Mouse (Mus musculus): ENCODE results near the gene Hist1h2bl. TPM values are rescaled to one million over a fixed set of nuclear protein-coding genes. Genes with fewer than 3 reads are reported as not detected.
A peak's percentile ranks its signal among the peaks of the same experiment; 100 is the strongest.
"Not testable (repeated sequence)": the region's sequence is repeated elsewhere in the genome, so short reads cannot be mapped to it uniquely, and the experiment has no call there.

Hist1h2bl gene
- total RNA-seq (2021) (10 to 100 TPM; 10.5 to 12.9 TPM), polyA plus RNA-seq (2012; rRNA removed) (not detected in 2 replicates)
- long read RNA-seq: 0 reads

DNA sequence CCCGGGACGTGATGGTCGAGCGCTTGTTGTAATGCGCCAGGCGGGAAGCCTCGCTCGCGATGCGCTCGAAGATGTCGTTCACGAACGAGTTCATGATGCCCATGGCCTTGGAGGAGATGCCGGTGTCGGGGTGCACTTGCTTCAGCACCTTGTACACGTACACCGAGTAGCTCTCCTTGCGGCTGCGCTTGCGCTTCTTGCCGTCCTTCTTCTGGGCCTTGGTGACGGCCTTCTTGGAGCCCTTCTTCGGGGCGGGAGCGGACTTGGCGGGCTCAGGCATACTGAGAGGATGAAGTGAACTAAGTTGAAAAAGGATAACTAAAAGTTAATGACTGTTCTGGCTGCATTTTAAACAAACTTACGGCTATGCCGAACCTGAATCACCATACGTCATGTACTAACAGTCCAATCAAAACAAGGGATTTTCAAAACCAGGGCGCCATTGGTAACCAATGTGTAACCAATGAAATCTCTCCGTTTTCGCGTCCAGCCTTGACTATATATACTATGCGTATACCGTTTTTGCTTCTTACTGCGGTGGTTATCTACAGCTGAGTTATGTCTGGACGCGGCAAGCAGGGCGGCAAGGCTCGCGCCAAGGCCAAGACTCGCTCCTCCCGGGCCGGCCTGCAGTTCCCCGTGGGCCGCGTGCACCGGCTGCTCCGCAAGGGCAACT lies at the start of gene Hist1h2bl, which contains the start of gene Hist1h2ai:
Gene Hist1h2bl (minus strand): TSS at position 280 of the 676 bp plus-strand sequence.
Gene Hist1h2ai (plus strand): TSS at position 559 of the 676 bp plus-strand sequence.
- H3K79me2 ChIP-seq (replicated peaks; ENCODE audit: control insufficient read depth, insufficient read depth, low read length); H3K4me1 ChIP-seq (ENCODE audit: control insufficient read depth, insufficient read depth, low read length); H3K27me3 ChIP-seq (ENCODE audit: control insufficient read depth, insufficient read depth, low read length); H3K36me3 ChIP-seq (ENCODE audit: control insufficient read depth, insufficient read depth, low read length): not testable (repeated sequence)
- H3K4me3 ChIP-seq: peak within 1 kb of the TSS; percentile 54
- intact Hi-C loops (cut with DNase I): loop anchor here (1.0 to 10.0 kb wide), 7 partner anchors 18 to 1979 kb away; partner anchors contain the start of genes Hist1h1t, Hist1h4c, Hist1h4d and Hist1h4i
- TF ChIP-seq POLR2A (IDR thresholded peaks at IDR 0.05; ENCODE audit: insufficient read depth, low read depth, low read length): peak; percentile 88
- WGBS: under 1% methylated on average over 36 of the region's 50 CpGs
- H3K9ac ChIP-seq (ENCODE audit: low read depth, low read length): peak within 1 kb of the TSS; percentile 69
- H3K27ac ChIP-seq: peak within 1 kb of the TSS; percentile 65
- peak; percentile 71 to 81 for DNase-seq

DNA sequence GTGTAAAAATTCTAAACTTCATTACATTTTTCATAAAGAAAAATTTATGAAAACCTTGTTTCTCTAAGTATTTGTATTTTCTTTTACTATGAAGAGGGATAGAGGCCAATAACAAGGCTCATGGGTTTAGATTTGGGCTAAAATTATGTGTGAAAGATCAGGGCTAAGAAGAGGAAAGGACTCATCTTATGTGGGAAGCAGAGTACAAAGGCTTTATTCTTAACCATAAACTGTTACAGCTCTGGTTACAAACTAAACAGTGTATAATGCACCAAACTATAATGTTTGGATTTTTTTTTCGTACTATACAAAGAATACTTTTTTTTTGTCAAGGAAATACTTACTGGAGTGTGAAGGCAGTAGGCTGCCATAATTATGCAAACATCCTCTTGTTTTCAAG lies 39.8 kb upstream of the Hist1h2bl start:
- intact Hi-C loops (cut with DNase I): loop anchor here (10.0 kb wide), 3 partner anchors 289 to 1979 kb away; partner anchors contain the start of genes Hist1h1c, Hist1h2ac, Hist1h2ag and Hist1h2bc
- Histone ChIP-seq H3K4me3 (no peak overlapping the region), H3K4me1 (ENCODE audit: control insufficient read depth, insufficient read depth, low read length) (no peaks in the 10 kb centered on the region; the same call in 1 of the 2 replicates), H3K27ac (no peak overlapping the region), H3K27me3 (ENCODE audit: control insufficient read depth, insufficient read depth, low read length) (no peaks in the 10 kb centered on the region), H3K36me3 (ENCODE audit: control insufficient read depth, insufficient read depth, low read length) (no peaks in the 10 kb centered on the region), H3K79me2 (replicated peaks; ENCODE audit: control insufficient read depth, insufficient read depth, low read length) (no peaks in the 10 kb centered on the region), H3K9ac (ENCODE audit: low read depth, low read length) (no peak overlapping the region)
- 79% methylated on average over 1 of the region's 1 CpGs for WGBS
- DNase-seq: no peak
- TF ChIP-seq CTCF (IDR thresholded peaks at IDR 0.05) (no peak), EP300 (IDR thresholded peaks at IDR 0.05; ENCODE audit: insufficient read depth, low read depth, low read length) (no peak), POLR2A (IDR thresholded peaks at IDR 0.05; ENCODE audit: insufficient read depth, low read depth, low read length) (no peak)

DNA sequence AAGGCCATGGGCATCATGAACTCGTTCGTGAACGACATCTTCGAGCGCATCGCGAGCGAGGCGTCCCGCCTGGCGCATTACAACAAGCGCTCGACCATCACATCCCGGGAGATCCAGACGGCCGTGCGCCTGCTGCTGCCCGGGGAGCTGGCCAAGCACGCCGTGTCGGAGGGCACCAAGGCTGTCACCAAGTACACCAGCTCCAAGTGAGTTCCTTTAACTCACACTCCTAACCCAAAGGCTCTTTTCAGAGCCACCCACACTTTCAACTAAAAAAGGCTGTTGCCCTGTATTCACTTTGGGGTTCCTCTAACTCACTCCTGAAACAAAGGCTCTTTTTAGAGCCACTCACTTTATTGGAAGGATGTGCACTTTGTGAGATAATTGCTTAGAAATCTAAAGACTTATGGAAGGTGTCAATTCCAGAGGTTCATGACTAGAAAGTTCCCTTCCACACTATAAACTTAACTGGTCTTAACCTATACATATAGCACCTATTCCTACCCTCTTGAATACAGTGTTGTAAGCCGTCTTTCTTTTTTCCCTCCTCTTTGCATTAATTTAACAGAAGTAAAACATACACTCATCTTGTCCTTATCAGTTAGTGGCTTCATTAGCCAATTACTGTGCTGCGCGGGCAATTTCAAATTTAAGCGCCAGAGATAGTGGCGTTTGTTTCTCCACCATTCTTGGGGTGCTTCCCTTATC lies 38.5 kb upstream of the Hist1h2bl start:
- peak overlapping the region; percentile 40 for H3K4me3 ChIP-seq
- peak overlapping the region; percentile 38; the same call in 1 of the 2 replicates for H3K9ac ChIP-seq (ENCODE audit: low read depth, low read length)
- intact Hi-C loops (cut with DNase I): loop anchor here (10.0 kb wide), 3 partner anchors 290 to 1980 kb away; partner anchors contain the start of genes Hist1h1c, Hist1h2ac, Hist1h2ag and Hist1h2bc
- WGBS: 4% methylated on average over 15 of the region's 26 CpGs
- H3K36me3 ChIP-seq (ENCODE audit: control insufficient read depth, insufficient read depth, low read length); H3K4me1 ChIP-seq (ENCODE audit: control insufficient read depth, insufficient read depth, low read length); DNase-seq; H3K79me2 ChIP-seq (replicated peaks; ENCODE audit: control insufficient read depth, insufficient read depth, low read length); H3K27me3 ChIP-seq (ENCODE audit: control insufficient read depth, insufficient read depth, low read length); H3K27ac ChIP-seq: not testable (repeated sequence)

DNA sequence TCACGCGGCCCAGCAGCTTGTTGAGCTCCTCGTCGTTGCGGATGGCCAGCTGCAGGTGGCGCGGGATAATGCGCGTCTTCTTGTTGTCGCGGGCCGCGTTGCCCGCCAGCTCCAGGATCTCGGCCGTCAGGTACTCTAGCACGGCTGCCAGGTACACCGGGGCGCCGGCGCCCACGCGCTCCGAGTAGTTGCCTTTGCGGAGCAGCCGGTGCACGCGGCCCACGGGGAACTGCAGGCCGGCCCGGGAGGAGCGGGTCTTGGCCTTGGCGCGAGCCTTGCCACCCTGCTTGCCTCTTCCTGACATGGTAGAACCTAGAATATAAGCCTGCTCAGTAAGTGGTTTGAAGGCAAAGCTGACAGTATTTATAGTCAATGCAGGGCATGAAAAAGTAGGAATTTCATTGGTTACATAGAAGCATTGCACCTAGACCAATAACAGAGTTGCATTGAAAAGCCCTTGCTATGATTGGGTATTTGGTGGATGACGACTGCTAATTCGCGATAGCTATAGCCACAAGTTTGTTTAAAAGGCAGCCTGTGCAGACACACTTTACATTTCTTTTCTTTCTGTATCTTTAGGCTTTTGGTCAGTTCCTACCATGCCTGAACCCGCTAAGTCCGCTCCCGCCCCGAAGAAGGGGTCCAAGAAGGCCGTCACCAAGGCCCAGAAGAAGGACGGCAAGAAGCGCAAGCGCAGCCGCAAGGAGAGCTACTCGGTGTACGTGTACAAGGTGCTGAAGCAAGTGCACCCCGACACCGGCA lies 37.8 kb upstream of the Hist1h2bl start, which contains the start of the genes Hist1h2ak and Hist1h2bn:
Gene Hist1h2ak (minus strand): TSS at position 304 of the 762 bp plus-strand sequence.
Gene Hist1h2bn (plus strand): TSS at position 600 of the 762 bp plus-strand sequence.
- intact Hi-C loops (cut with DNase I): loop anchor here (2.0 to 10.0 kb wide), 4 partner anchors 33 to 1981 kb away; partner anchors contain the start of genes Hist1h1c, Hist1h2ac, Hist1h2ag and Hist1h2an
- peak; percentile 62 to 68 for DNase-seq
- TF ChIP-seq CTCF (IDR thresholded peaks at IDR 0.05) (peak; percentile 24; the same call in 1 of the 2 replicates), POLR2A (IDR thresholded peaks at IDR 0.05; ENCODE audit: insufficient read depth, low read depth, low read length) (peak; percentile 61; the same call in 1 of the 2 replicates)
- H3K36me3 ChIP-seq (ENCODE audit: control insufficient read depth, insufficient read depth, low read length); H3K4me1 ChIP-seq (ENCODE audit: control insufficient read depth, insufficient read depth, low read length); H3K79me2 ChIP-seq (replicated peaks; ENCODE audit: control insufficient read depth, insufficient read depth, low read length); H3K27me3 ChIP-seq (ENCODE audit: control insufficient read depth, insufficient read depth, low read length): not testable (repeated sequence)
- Histone ChIP-seq H3K9ac (ENCODE audit: low read depth, low read length) (peak within 1 kb of the TSS; percentile 77), H3K4me3 (peak within 1 kb of the TSS; percentile 60), H3K27ac (peak within 1 kb of the TSS; percentile 59; the same call in 1 of the 2 replicates)
- WGBS: under 1% methylated on average over 48 of the region's 50 CpGs

DNA sequence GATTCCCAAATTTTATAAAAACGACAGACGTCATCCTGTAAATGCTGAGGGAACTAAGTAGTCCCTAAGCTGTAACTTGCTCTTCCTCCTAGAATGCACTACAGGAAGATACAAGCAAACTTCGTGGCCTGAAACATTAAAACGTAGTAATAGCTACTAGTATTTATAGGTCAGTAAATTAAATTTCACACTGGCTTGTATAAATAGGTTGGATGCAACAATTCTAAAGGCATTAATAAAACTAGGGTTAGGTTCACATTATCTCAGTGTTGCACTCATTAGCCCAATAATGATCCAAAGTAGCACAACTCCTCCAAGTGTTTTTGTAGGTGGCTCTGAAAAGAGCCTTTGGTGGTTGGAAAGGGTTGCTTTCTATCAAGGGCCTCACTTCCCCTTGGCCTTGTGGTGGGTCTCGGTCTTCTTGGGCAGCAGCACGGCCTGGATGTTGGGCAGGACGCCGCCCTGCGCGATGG lies 37.1 kb upstream of the Hist1h2bl start:
- Histone ChIP-seq H3K79me2 (replicated peaks; ENCODE audit: control insufficient read depth, insufficient read depth, low read length) (no peaks in the 10 kb centered on the region), H3K27ac (peak overlapping the region; percentile 56; the same call in 1 of the 2 replicates), H3K27me3 (ENCODE audit: control insufficient read depth, insufficient read depth, low read length) (no peaks in the 10 kb centered on the region), H3K36me3 (ENCODE audit: control insufficient read depth, insufficient read depth, low read length) (peaks cover 2% of the 10 kb centered on the region; the same call in 1 of the 2 replicates), H3K9ac (ENCODE audit: low read depth, low read length) (peak overlapping the region; percentile 77), H3K4me3 (peak overlapping the region; percentile 60), H3K4me1 (ENCODE audit: control insufficient read depth, insufficient read depth, low read length) (no peaks in the 10 kb centered on the region; the same call in none of the 2 replicates)
- intact Hi-C loops (cut with DNase I): loop anchor here (2.0 to 10.0 kb wide), 4 partner anchors 34 to 1982 kb away; partner anchors contain the start of genes Hist1h1c, Hist1h2ac, Hist1h2ag and Hist1h2an
- DNase-seq: no peak
- TF ChIP-seq POLR2A (IDR thresholded peaks at IDR 0.05; ENCODE audit: insufficient read depth, low read depth, low read length) (no peak), EP300 (IDR thresholded peaks at IDR 0.05; ENCODE audit: insufficient read depth, low read depth, low read length) (no peak), CTCF (IDR thresholded peaks at IDR 0.05) (no peak)
- WGBS: 9% methylated on average over 10 of the region's 10 CpGs
